Comparison of ENCODE assay signal across 7 mouse cellular contexts in the genomic region with DNA sequence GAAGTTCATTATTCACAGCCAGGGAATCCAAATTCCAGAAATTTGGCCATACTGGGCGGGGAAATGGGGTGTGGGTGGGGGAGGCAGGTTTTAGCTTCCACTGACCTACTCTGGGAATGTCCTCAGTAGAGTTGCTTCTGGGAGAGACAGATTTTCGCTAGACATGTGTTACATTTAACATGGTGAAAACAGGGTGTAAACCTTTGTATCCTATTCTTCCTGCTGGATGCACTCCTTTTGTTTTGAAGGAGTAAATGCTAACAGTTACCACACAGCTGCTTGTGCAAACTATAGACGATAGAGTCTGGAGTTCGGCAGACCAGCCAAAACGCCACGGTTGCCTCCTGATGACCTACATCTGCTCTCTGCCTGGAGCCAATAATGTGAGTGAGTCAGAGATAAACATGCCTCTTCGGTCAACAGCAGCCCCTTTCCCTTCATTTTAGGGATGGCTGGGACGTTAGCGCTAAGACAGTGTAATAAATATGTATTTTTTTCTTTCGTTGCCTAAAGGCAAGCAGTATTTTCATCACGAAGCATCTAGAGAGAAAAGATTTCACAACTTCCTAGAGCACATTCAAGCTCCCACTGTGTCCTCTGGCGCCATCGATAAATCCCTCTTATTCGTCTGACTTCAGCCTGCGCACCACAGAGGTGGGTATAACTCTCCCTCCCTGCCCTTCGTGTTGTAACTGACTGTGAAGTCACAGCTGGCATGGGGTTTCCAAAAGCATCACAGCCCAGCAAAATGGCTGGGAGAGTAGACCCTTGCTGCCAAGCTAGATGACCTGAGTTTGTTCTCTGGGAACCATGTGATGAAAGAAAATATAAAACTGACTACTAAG.
DNase-seq lines count a peak whose midpoint lies in the region; ATAC-seq lines count a peak whose summit lies in the region.

No protein-coding gene starts in this region.

- H3K4me1 ChIP-seq in midbrain, embryonic 12.5 days: no peaks in the 10 kb centered on the region; the same call in 1 of the 2 replicates
- peaks cover 4% of the 10 kb centered on the region; the same call in 1 of the 2 replicates for H3K4me1 ChIP-seq in midbrain, embryonic 10.5 days
- H3K4me1 ChIP-seq in heart, embryonic 15.5 days (replicated peaks): peaks cover 3% of the 10 kb centered on the region; the same call in 1 of the 2 replicates
- H3K4me1 ChIP-seq in liver, embryonic 12.5 days: no peaks in the 10 kb centered on the region

- peak; percentile 38; the same call in 1 of the 2 replicates for ATAC-seq in midbrain, embryonic 12.5 days (ENCODE audit: low FRiP score, low read depth)
- peak; percentile 73 for ATAC-seq in heart, embryonic 15.5 days (replicated peaks; ENCODE audit: insufficient number of reproducible peaks, insufficient read depth, low FRiP score, low read depth)
- no peak for ATAC-seq in liver, embryonic 12.5 days

- H3K36me3 ChIP-seq in midbrain, embryonic 12.5 days: no peaks in the 10 kb centered on the region
- no peaks in the 10 kb centered on the region for H3K36me3 ChIP-seq in midbrain, embryonic 10.5 days
- H3K36me3 ChIP-seq in heart, embryonic 15.5 days: no peaks in the 10 kb centered on the region
- no peaks in the 10 kb centered on the region for H3K36me3 ChIP-seq in liver, embryonic 12.5 days

- H3K27me3 ChIP-seq in midbrain, embryonic 12.5 days: no peaks in the 10 kb centered on the region
- no peaks in the 10 kb centered on the region for H3K27me3 ChIP-seq in midbrain, embryonic 10.5 days (ENCODE audit: low read depth, poor library complexity, severe bottlenecking)
- no peaks in the 10 kb centered on the region for H3K27me3 ChIP-seq in heart, embryonic 15.5 days
- H3K27me3 ChIP-seq in liver, embryonic 12.5 days (replicated peaks): no peaks in the 10 kb centered on the region

- H3K27ac ChIP-seq in midbrain, embryonic 12.5 days (replicated peaks): no peak overlapping the region
- H3K27ac ChIP-seq in midbrain, embryonic 10.5 days (replicated peaks): no peak overlapping the region
- H3K27ac ChIP-seq in heart, embryonic 15.5 days: peak overlapping the region; percentile 60
- no peak overlapping the region for H3K27ac ChIP-seq in liver, embryonic 12.5 days

- WGBS in midbrain, embryonic 12.5 days: 84% methylated on average over 16 of the region's 16 CpGs
- 89% methylated on average over 16 of the region's 16 CpGs for WGBS in midbrain, embryonic 10.5 days
- WGBS in heart, embryonic 15.5 days: 44% methylated on average over 16 of the region's 16 CpGs
- whole genome bisulfite sequencing in liver, embryonic 12.5 days (ENCODE audit: insufficient replicate concordance): 55% methylated on average over 16 of the region's 16 CpGs

- H3K9ac ChIP-seq in midbrain, embryonic 12.5 days (replicated peaks): no peak overlapping the region
- H3K9ac ChIP-seq in heart, embryonic 15.5 days: no peak overlapping the region
- no peak overlapping the region for H3K9ac ChIP-seq in liver, embryonic 12.5 days

- H3K4me2 ChIP-seq in midbrain, embryonic 12.5 days (replicated peaks): no peak overlapping the region
- H3K4me2 ChIP-seq in heart, embryonic 15.5 days: peak overlapping the region; percentile 27
- H3K4me2 ChIP-seq in liver, embryonic 12.5 days: no peak overlapping the region

- no peak overlapping the region for H3K4me3 ChIP-seq in midbrain, embryonic 12.5 days
- H3K4me3 ChIP-seq in midbrain, embryonic 10.5 days: no peak overlapping the region
- no peak overlapping the region; the same call in 1 of the 2 replicates for H3K4me3 ChIP-seq in heart, embryonic 15.5 days
- H3K4me3 ChIP-seq in liver, embryonic 12.5 days: no peak overlapping the region

- DNase-seq in midbrain, embryonic 10.5 days (ENCODE audit: low spot score): no peak
- DNase-seq in kidney, postnatal 4 days: peak; percentile 66 to 78
- DNase-seq in urinary bladder, postnatal 4 days (ENCODE audit: low spot score in 2 of 2): peak; percentile 53 to 61
- DNase-seq in thymus, postnatal 14 days: no peak

- H3K9me3 ChIP-seq in midbrain, embryonic 12.5 days: no peaks in the 10 kb centered on the region
- H3K9me3 ChIP-seq in midbrain, embryonic 10.5 days (replicated peaks): no peaks in the 10 kb centered on the region
- no peaks in the 10 kb centered on the region for H3K9me3 ChIP-seq in heart, embryonic 15.5 days (replicated peaks)
- H3K9me3 ChIP-seq in liver, embryonic 12.5 days (replicated peaks): no peaks in the 10 kb centered on the region

Comparison
In these comparisons a context has a peak if more than half of its experiments do, and no peak if none do; other contexts are left out.
1. DNase-seq: peak in kidney, postnatal 4 days (2 of 2) and urinary bladder, postnatal 4 days (2 of 2); none in midbrain, embryonic 10.5 days (single experiment) and thymus, postnatal 14 days (single experiment).